Mouse (Mus musculus): ENCODE measurements around the gene Hgd. TPM values are rescaled to one million over a fixed set of nuclear protein-coding genes. Genes with fewer than 3 reads are reported as not detected.
A peak's percentile ranks its signal among the peaks of the same experiment; 100 is the strongest.

The Hgd gene
- polyA plus RNA-seq, 1 experiment from 2014 or later, result 1.9 TPM

- Histone ChIP-seq H3K9me3 (no peaks in the 10 kb centered on the region), H3K4me1 (peaks cover 12% of the 10 kb centered on the region), H3K27me3 (ENCODE audit: insufficient read depth, poor library complexity, severe bottlenecking) (no peaks in the 10 kb centered on the region), H3K4me3 (no peak overlapping the region), H3K36me3 (peaks cover 12% of the 10 kb centered on the region; the same call in 1 of the 2 replicates), H3K27ac (no peak overlapping the region)
- DNase-seq (ENCODE audit: low spot score), result no peak
- WGBS, result 18% methylated on average over 1 of the region's 1 CpGs
These were observed 14.8 kb upstream of the Hgd start for GRCm38 (mm10) chr16:37565117-37565516.

- peaks cover 15% of the 10 kb centered on the region; the same call in 1 of the 2 replicates for H3K36me3 ChIP-seq
- H3K27ac ChIP-seq, result no peak overlapping the region
- peaks cover 12% of the 10 kb centered on the region for H3K4me1 ChIP-seq
- no peaks in the 10 kb centered on the region for H3K9me3 ChIP-seq
- DNase-seq (ENCODE audit: low spot score), result peak; percentile 39
- no peak overlapping the region for H3K4me3 ChIP-seq
- H3K27me3 ChIP-seq (ENCODE audit: insufficient read depth, poor library complexity, severe bottlenecking), result no peaks in the 10 kb centered on the region
- WGBS, result 82% methylated on average over 6 of the region's 6 CpGs
These were observed 13.8 kb upstream of the Hgd start for GRCm38 (mm10) chr16:37566107-37566506.

GRCm38 (mm10) chr16:37567113-37568050 is 12.6 kb upstream of the Hgd start:
- Histone ChIP-seq H3K36me3 (peaks cover 26% of the 10 kb centered on the region), H3K9me3 (no peaks in the 10 kb centered on the region), H3K27me3 (ENCODE audit: insufficient read depth, poor library complexity, severe bottlenecking) (no peaks in the 10 kb centered on the region), H3K4me1 (peaks cover 12% of the 10 kb centered on the region), H3K27ac (no peak overlapping the region), H3K4me3 (no peak overlapping the region)
- WGBS, result 76% methylated on average over 12 of the region's 12 CpGs
- DNase-seq (ENCODE audit: low spot score), result no peak

GRCm38 (mm10) chr16:37571554-37571953 is 8.4 kb upstream of the Hgd start:
- H3K4me1 ChIP-seq, result 0 out of 2 replicates have a peak, but pooled peaks cover 2% of the 10 kb centered on the region
- H3K4me3 ChIP-seq, result no peak overlapping the region
- H3K36me3 ChIP-seq, result peaks cover 41% of the 10 kb centered on the region
- H3K27ac ChIP-seq, result no peak overlapping the region
- DNase-seq (ENCODE audit: low spot score), result no peak
- WGBS, result 87% methylated on average over 3 of the region's 3 CpGs
- H3K27me3 ChIP-seq (ENCODE audit: insufficient read depth, poor library complexity, severe bottlenecking), result no peaks in the 10 kb centered on the region
- 0 out of 2 replicates have a peak, but pooled peaks cover 2% of the 10 kb centered on the region for H3K9me3 ChIP-seq

GRCm38 (mm10) chr16:37572117-37572754 is 7.7 kb upstream of the Hgd start:
- Histone ChIP-seq H3K27ac (no peak overlapping the region), H3K27me3 (ENCODE audit: insufficient read depth, poor library complexity, severe bottlenecking) (no peaks in the 10 kb centered on the region), H3K9me3 (0 out of 2 replicates have a peak, but pooled peaks cover 2% of the 10 kb centered on the region), H3K36me3 (peaks cover 41% of the 10 kb centered on the region), H3K4me3 (no peak overlapping the region), H3K4me1 (no peaks in the 10 kb centered on the region)
- 89% methylated on average over 12 of the region's 12 CpGs for WGBS
- DNase-seq (ENCODE audit: low spot score), result no peak

GRCm38 (mm10) chr16:37573061-37573460 is 6.9 kb upstream of the Hgd start:
- 92% methylated on average over 5 of the region's 5 CpGs for WGBS
- Histone ChIP-seq H3K27me3 (ENCODE audit: insufficient read depth, poor library complexity, severe bottlenecking) (no peaks in the 10 kb centered on the region), H3K4me3 (no peak overlapping the region), H3K4me1 (no peaks in the 10 kb centered on the region), H3K9me3 (0 out of 2 replicates have a peak, but pooled peaks cover 2% of the 10 kb centered on the region), H3K27ac (no peak overlapping the region), H3K36me3 (peaks cover 36% of the 10 kb centered on the region)
- DNase-seq (ENCODE audit: low spot score), result no peak

- no peaks in the 10 kb centered on the region for H3K27me3 ChIP-seq (ENCODE audit: insufficient read depth, poor library complexity, severe bottlenecking)
- H3K36me3 ChIP-seq, result peaks cover 33% of the 10 kb centered on the region
- no peak overlapping the region for H3K27ac ChIP-seq
- 99% methylated on average over 2 of the region's 3 CpGs for WGBS
- no peak overlapping the region for H3K4me3 ChIP-seq
- peaks cover 9% of the 10 kb centered on the region; the same call in 1 of the 2 replicates for H3K4me1 ChIP-seq
- H3K9me3 ChIP-seq, result 0 out of 2 replicates have a peak, but pooled peaks cover 2% of the 10 kb centered on the region
- DNase-seq (ENCODE audit: low spot score), result no peak
These were observed 4.6 kb upstream of the Hgd start for GRCm38 (mm10) chr16:37575325-37575724.

GRCm38 (mm10) chr16:37579591-37579990 is 362 bp upstream of the Hgd start:
- no peak overlapping the region for H3K27ac ChIP-seq

GRCm38 (mm10) chr16:37580651-37581050 is 698 bp downstream of the Hgd start:
- no peak for DNase-seq (ENCODE audit: low spot score)
- whole genome bisulfite sequencing, result 87% methylated on average over 4 of the region's 4 CpGs
- H3K4me3 ChIP-seq, result no peak overlapping the region
- H3K9me3 ChIP-seq, result no peaks in the 10 kb centered on the region
- H3K4me1 ChIP-seq, result peaks cover 23% of the 10 kb centered on the region; the same call in 1 of the 2 replicates
- no peak overlapping the region for H3K27ac ChIP-seq
- no peaks in the 10 kb centered on the region for H3K36me3 ChIP-seq
- H3K27me3 ChIP-seq (ENCODE audit: insufficient read depth, poor library complexity, severe bottlenecking), result no peaks in the 10 kb centered on the region

More at GRCm38 (mm10) chr16:37579591-37579990, 362 bp upstream of the Hgd start:
- H3K27me3 ChIP-seq (ENCODE audit: insufficient read depth, poor library complexity, severe bottlenecking), result no peaks in the 10 kb centered on the region
- H3K9me3 ChIP-seq, result no peaks in the 10 kb centered on the region
- peaks cover 19% of the 10 kb centered on the region; the same call in 1 of the 2 replicates for H3K4me1 ChIP-seq
- no peak for DNase-seq (ENCODE audit: low spot score)
- WGBS, result 54% methylated on average over 1 of the region's 1 CpGs
- H3K4me3 ChIP-seq, result no peak overlapping the region
- 0 out of 2 replicates have a peak, but pooled peaks cover 1% of the 10 kb centered on the region for H3K36me3 ChIP-seq

- H3K27ac ChIP-seq, result no peak overlapping the region
- no peak overlapping the region for H3K4me3 ChIP-seq
- H3K4me1 ChIP-seq, result peaks cover 23% of the 10 kb centered on the region; the same call in 1 of the 2 replicates
- H3K27me3 ChIP-seq (ENCODE audit: insufficient read depth, poor library complexity, severe bottlenecking), result no peaks in the 10 kb centered on the region
- 90% methylated on average over 3 of the region's 3 CpGs for WGBS
- H3K9me3 ChIP-seq, result no peaks in the 10 kb centered on the region
- H3K36me3 ChIP-seq, result no peaks in the 10 kb centered on the region
- no peak for DNase-seq (ENCODE audit: low spot score)
These were observed 1.9 kb downstream of the Hgd start for GRCm38 (mm10) chr16:37581901-37582300.

GRCm38 (mm10) chr16:37583306-37583705 is 3.4 kb downstream of the Hgd start:
- Histone ChIP-seq H3K4me1 (peaks cover 23% of the 10 kb centered on the region; the same call in 1 of the 2 replicates), H3K27ac (no peak overlapping the region), H3K36me3 (no peaks in the 10 kb centered on the region), H3K9me3 (no peaks in the 10 kb centered on the region), H3K4me3 (no peak overlapping the region), H3K27me3 (ENCODE audit: insufficient read depth, poor library complexity, severe bottlenecking) (no peaks in the 10 kb centered on the region)
- DNase-seq (ENCODE audit: low spot score), result no peak
- 91% methylated on average over 3 of the region's 3 CpGs for WGBS

- WGBS, result 50% methylated on average over 6 of the region's 6 CpGs
- Histone ChIP-seq H3K27me3 (ENCODE audit: insufficient read depth, poor library complexity, severe bottlenecking) (no peaks in the 10 kb centered on the region), H3K27ac (peak overlapping the region; percentile 79; the same call in 1 of the 2 replicates), H3K9me3 (no peaks in the 10 kb centered on the region), H3K36me3 (no peaks in the 10 kb centered on the region), H3K4me1 (peaks cover 23% of the 10 kb centered on the region; the same call in 1 of the 2 replicates), H3K4me3 (peak overlapping the region; percentile 54)
- no peak for DNase-seq (ENCODE audit: low spot score)
These were observed 3.8 kb downstream of the Hgd start for GRCm38 (mm10) chr16:37583801-37584200.
